Mouse (Mus musculus) adrenal gland, adult 18-20 months (tissue): ENCODE measurements around the gene Tmem52b. TPM values are rescaled to one million over a fixed set of nuclear protein-coding genes. Genes with fewer than 3 reads are reported as not detected.

Source experiments
- total RNA-seq, 2 experiments: library from RNA; stranded (reverse); gene quantifications; 1 replicate in 1 of 2; 2 replicates in 1 of 2; pipeline ENCODE4 v1.2.3; 2021

Tmem52b gene
- total RNA-seq, 2 experiments from 2014 or later: not detected

Other genes with a start within 250 kb of the Tmem52b start
- under 1 TPM in 1 of 2 experiments, not detected in 1; 0.42 TPM for gene Cd69, start 237.1 kb upstream of the Tmem52b start, total RNA-seq
- gene 4922502D21Rik, start 180.8 kb upstream of the Tmem52b start, total RNA-seq: not detected
- gene Clec12a, start 169.9 kb upstream of the Tmem52b start, total RNA-seq: 1 to 10 TPM in 1 of 2 experiments, under 1 TPM in 1; 0.70 to 3.4 TPM
- under 1 TPM; 0.22 to 0.30 TPM for gene Clec12b, start 126.7 kb upstream of the Tmem52b start, total RNA-seq
- gene Clec1b, start 115.3 kb upstream of the Tmem52b start, total RNA-seq: 1 to 10 TPM; 1.4 to 2.0 TPM
- gene Clec9a, start 103.7 kb upstream of the Tmem52b start, total RNA-seq: 1 to 10 TPM in 1 of 2 experiments, under 1 TPM in 1; 0.53 to 1.6 TPM
- 1 to 10 TPM; 4.0 to 4.5 TPM for gene Clec1a, start 60.6 kb upstream of the Tmem52b start, total RNA-seq
- under 1 TPM in 1 of 2 experiments, not detected in 1; 0.80 TPM for gene Olr1, start 5.4 kb upstream of the Tmem52b start, total RNA-seq
- gene Gabarapl1, start 20.6 kb downstream of the Tmem52b start, total RNA-seq: 100 to 1,000 TPM; 283 to 313 TPM
- gene Klre1, start 65.3 kb downstream of the Tmem52b start, total RNA-seq: under 1 TPM in 1 of 2 experiments, not detected in 1; 0.22 TPM
- under 1 TPM; 0.66 to 0.70 TPM for gene Klrd1, start 79.2 kb downstream of the Tmem52b start, total RNA-seq
- under 1 TPM; 0.96 TPM for gene Klrk1, start 111.3 kb downstream of the Tmem52b start, total RNA-seq
- under 1 TPM in 1 of 2 experiments, not detected in 1; 0.63 TPM for gene Klrc3, start 130.8 kb downstream of the Tmem52b start, total RNA-seq
- gene Klrc2, start 148.1 kb downstream of the Tmem52b start, total RNA-seq: under 1 TPM; 0.17 to 0.42 TPM
- gene Klrc1, start 166.4 kb downstream of the Tmem52b start, total RNA-seq: under 1 TPM; 0.33 to 0.77 TPM
- gene Klri1, start 204.6 kb downstream of the Tmem52b start, total RNA-seq: not detected
- gene Klri2, start 227.9 kb downstream of the Tmem52b start, total RNA-seq: under 1 TPM in 1 of 2 experiments, not detected in 1; 0.10 TPM